Mouse (Mus musculus) cerebellum, adult 11 months (tissue): ENCODE results near the gene Pde2a.

Experiments
- DNase-seq: peaks from one replicate; pipeline ENCODE4 v3.0.0; 2022

Gene Pde2a

DNA sequence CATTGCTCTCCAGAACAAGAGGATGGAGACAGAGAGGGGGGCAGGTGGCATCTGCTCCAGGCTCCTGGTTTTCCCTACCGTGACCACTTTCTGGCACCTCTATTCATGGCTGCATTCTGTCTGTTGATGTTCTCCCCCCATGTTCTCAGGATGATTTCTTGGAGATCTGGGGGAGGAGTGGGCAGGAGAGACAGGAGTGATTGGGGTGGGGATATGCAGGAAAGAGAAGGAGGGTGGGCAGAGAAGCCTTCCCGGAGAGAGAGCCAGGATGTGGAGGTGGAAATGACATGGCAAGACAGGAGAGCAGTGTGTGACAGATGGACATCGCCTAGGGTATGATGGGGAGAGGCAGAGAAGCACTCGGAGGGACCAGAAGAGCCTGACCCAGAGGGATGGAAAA, 55.0 kb downstream of the Pde2a start:
- DNase-seq: no peak

DNA sequence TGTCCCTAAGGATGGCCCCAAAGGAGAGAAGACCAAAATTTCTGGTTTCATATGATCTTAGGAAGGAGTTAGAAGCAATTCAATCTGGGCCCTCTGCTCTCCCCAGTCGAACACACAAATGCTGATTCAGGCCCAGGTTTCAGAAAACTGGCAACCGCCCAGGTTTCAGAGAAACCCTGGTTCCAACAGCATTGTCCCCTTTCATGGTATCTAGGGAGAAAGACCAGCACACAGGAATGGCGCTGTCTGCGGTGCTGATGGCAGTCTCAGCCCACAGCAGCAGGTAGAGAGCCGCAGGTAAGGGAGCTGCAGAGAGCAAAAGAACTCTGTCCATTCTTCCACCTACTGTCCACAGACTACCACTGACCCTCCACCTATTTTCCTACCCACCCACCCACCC, 55.7 kb downstream of the Pde2a start:
- DNase-seq: no peak

DNA sequence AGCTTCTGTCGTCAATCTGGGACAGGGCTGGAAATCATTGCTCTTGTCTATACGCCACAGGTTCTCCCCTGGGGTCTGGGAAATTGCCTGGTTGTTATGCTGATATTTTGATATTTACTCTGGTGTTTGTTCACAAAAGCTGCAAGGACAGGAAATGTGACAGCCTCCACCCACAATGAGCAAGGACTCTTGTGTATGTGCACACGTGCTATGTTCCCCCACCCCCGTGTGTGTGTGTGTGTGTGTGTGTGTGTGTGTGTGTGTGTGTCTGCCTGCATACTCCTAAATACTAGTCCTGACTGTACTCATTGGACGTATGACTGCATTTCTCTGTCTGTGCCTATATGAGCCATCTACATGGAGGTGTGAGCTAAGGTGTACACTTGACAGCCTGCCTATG, 56.6 kb downstream of the Pde2a start:
- no peak for DNase-seq

DNA sequence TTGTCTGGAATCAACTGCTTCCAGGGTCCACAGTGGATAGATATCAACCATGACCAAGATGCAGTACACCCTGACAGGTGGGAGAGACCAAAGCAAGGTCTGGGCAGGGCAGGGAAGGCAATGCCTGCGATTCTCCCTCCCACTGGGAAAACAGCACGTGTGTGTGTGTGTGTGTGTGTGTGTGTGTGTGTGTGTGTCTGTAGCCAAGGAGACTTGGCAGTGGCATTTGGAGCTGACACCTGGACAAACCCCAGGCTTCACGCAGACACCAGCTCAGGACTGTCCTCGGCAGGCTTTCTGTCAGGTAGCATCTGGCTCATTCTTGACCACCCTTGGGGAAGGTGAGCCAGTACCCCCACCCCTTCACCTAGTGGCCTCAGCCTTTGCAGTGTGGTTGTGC, 58.4 kb downstream of the Pde2a start:
- no peak for DNase-seq

DNA sequence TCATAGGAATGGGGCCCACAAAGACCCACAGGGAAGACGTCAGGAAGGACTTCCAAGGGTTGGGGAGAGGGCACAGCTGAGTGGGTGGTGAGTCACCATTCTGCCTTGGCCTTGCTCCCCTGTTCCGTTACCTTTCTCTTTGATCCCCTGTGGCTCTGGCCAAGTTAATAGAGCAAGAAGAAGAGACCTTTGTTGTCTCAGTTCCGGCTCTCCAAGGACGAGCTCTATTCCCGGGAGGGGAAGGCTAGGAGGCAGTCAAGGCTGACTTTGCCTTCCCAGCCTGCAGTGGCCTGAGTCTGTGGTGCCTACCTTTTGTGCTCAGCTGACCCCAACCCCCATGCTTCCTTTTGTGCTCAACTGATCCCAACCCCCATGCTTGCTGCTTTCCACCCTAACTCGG, 59.2 kb downstream of the Pde2a start:
- DNase-seq: no peak

DNA sequence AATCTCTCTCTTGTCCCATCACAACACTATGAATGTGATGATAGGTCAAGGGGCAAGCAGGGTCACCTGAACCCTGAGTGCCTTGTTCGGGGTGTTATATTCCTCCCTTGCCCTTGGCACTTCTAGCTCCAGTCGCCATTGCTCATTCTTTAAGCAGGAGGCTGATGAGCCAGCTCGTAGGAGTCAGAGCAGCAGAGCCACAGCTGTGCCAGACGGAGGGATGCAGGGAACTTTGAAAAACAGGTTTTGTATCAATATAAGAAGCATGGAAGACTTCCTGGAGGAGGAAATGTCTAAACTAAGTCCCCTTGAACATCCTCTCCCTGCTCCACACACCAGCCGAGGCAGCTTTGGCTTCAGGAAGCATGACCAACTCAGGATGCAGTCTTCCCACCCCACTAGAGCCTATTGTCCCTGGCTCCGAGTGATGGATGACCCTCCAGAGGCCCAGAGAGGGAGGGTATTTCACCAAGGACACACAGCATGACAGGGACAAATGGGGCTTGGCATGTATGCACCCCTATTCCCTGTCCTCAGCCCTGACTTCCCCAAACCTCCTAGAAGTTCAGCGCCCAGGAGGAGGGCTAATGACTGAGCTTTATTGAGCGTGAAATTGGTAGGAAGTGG, 60.5 kb downstream of the Pde2a start:
- DNase-seq: no peak

DNA sequence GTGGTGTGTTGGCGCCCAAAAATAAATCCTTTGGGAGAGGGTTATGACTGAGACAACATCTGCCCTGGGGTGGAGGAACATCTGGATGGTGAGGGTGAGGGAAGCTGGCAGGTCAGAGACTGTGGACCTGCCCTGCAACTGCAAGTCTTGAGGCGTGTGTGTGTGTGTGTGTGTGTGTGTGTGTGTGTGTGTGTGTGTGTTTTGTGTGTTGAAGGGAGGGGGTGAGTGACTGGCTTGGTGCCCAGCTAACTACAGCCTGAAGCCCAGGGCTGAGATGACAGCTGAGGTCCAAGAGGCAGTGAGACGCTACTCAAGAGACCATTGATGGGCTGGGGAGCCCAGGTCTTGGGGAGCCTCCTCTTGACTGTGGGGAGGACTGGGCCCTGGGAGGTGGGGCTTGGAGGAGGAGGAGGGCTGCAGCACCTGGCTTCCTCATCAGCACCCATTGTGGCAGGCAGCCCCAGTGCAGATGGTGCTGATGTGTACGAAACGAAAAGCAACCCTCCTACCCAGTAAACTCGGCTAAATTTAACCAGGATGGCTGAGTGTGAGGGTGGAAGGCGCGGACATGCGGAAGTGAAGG, 61.1 kb downstream of the Pde2a start:
- DNase-seq: no peak

DNA sequence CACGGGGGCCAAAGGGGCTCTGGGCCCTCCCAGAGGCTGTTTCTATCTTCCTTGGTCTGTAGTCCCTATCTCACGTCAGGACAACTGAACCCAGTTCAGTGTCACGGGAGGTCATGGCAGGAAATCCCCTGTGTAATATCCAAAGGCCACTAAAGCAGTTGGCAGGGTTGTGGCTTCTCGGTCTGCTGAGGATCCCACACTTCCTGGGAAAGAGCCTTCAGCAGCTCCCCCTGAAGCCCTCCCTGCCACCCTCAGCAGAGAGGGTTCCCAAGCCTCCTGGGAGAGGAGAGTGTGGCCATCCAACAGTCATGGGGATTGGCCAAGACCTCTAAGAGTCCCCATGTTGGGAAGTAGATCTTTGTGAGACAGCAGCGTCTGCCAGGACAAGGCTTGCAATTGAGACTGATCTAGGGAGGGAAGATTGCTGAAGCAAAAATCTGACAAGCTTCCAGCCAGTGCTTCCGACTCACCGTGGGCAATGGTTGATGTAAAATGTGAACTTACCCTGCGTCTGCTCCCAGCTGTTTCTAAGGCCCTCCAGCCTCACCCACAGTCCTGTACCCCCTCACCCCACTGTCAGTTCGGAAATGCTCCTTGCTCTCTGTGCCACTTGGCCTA, 62.1 kb downstream of the Pde2a start:
- DNase-seq: no peak

DNA sequence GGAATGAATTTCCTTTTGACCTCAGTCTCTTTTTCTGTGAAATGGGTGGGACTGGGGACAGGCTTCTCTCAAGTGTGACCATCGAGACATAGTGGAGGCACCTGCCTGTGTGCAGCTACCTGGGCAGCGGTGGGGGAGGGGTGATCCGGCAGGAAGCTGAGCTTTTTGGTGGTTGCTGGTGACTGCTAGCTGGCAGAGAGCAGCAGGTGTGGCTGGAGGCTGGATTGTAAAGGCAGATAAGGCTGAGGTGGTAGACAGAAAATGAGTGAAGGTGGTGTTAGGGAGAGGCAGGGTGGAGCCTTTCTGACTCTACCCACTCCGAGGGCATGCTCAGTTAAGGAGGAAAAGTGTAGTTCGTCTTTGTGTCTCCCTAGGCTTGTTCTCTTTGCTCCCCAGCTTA, 65.6 kb downstream of the Pde2a start:
- no peak for DNase-seq

DNA sequence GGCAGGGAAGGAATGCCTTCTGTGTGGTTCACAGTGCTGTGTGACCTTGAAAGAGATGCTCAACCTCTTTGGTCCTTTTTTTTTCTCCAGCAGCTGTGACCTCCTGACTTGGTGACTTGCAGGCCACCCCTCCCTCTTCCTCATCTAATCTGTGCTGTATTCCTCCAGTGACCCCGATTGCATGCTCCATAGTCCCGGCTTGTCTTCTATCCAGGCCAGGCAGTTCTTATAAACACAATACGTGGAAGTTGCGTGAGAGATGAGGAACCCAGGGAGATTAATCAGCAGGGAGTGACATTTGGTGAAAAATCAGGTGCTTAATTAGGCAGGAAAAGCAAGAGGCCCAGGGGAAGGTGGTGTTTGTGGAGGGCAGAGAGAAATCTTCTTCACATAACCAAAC, 69.5 kb downstream of the Pde2a start:
- no peak for DNase-seq

DNA sequence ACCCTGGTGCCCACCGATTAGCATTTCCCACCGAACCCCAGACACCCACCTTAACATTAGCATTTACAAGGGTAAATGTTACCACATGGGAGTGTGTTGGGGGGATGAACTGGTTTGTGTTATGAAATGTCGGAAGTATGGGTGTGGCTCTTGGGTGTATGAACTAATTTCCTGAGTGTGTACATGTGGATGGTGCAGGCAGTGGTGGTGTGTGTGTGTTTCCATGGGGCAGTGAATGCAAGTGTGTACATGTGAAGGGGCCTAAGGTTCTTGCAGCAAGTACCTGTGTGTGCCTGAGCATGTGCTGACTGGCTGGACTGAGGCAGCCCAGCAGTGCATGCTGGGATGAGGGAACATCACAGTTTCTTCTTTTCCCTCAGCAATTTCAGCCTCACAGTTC, 76.9 kb downstream of the Pde2a start:
- DNase-seq: no peak

DNA sequence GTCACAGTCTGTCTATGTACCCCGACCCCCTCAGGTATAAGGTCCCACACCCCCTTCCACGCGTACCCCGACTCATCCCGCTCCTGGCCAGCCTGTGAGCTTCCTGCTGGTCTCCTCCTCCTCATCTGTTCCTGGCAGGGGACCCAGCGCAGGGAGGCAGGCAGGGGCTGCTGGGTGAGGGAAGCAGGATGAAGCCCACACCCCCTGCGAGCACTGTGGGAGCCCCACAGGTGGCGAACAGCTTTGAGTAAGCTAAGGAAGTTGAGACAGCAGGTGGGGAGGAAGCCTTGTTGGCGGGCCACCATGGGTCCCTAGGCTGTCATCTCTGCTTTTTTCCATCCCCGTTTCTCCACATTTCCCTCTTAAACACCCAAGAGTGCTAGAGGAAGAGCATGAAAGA, 77.8 kb downstream of the Pde2a start:
- DNase-seq: no peak

DNA sequence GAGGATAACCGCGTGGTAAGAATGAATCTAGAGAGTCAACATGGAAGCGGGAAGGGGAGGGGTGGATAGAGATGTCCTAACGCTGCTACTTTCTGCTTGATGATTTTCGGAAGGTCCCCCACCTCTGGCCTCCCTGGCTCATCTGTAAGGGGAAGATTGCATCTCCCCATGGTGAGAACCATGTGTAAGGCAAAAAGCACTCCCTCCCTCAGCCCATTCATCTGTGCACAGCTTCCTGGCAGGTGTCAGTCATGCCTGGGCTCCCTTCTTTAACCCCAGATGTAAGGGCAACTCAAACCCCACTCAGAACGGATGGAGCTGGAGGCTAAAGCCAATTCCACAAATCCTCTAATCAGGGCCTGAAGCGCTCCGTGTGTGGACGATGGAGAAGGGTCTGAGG, 78.2 kb downstream of the Pde2a start:
- no peak for DNase-seq

DNA sequence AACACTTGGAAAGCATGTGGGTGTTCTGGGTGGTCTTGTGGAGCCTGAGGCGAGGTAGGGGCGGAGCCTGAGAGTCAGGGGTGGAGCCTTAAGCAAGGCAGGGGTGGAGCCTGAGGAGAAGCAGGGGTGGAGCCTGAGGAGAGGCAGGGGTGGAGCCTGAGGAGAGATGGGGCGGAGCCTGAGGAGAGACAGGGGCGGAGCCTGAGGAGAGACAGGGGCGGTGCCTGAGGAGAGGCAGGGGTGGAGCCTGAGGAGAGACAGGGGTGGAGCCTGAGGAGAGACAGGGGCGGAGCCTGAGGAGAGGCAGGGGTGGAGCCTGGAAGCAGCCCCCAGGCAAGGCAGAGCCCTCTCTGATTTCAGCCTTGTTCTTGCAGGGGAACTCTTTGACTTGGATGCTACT, 79.7 kb downstream of the Pde2a start:
- DNase-seq: no peak

DNA sequence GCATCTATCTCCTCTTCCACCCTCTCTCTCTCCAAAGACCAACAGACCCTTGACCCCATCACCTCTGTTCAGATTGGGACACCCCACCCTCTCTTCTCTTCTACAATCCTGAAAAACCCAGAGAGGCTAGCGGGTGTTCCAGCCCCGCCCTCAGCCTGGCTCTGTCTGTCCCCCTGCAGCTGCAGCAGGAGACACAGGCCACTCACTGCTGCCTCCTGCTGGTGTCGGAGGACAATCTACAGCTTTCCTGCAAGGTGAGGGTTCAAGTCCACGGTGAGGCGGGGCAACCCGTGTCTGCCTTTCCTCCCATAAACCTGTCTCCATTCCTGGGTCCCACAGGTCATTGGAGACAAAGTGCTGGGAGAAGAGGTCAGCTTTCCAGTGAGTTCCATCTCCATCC, 80.2 kb downstream of the Pde2a start:
- DNase-seq: no peak

DNA sequence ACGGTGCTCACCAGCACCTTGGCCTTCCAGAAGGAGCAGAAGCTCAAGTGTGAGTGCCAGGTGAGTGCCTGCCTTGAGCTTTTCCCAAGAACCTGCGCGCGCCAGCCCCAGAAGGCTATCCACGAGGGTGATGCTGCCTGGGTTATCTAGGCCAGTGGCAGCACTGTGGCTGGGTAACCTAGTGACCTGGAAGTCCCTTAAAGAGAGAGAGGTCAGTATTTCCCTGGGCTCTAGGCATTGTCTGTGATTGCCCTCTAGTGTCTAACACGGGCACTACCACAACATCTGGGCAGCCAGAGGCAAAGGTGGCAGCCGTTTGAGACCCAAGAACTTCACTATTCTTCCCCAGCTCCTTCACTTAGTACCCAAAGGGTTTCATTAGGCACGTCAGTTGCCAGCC, 81.9 kb downstream of the Pde2a start:
- peak; percentile 11 for DNase-seq

DNA sequence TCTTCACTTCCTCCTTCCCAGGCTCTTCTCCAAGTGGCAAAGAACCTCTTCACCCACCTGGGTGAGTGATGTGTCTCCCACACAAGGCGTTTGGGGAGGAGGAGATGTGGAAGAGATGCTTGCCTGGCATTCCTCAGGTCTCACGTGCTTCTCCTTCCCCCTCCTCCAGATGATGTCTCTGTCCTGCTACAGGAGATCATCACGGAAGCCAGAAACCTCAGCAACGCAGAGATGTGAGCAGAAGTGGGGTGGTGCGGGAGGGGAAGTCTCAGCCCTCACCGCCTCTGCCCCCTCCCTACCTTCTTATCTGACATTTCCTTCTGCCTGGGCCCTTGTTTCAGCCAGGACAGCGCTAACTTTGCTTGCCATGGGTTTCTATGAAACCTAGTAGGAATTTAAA, 82.3 kb downstream of the Pde2a start:
- DNase-seq: no peak

DNA sequence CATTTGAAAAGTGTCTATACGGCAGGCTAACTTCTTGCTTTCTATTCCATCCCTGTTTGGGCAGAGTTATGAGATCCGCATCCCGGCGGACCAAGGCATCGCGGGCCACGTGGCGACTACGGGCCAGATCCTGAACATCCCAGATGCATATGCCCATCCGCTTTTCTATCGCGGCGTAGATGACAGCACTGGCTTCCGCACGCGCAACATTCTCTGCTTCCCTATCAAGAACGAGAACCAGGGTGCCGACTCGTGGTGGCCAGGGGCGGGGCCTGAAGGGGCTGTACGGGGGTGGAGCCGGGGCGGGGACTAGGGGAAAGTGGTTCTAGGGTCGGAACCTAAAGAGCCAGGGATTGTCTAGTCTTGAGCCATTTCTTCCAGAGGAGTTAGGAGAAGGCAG, 83.0 kb downstream of the Pde2a start:
- DNase-seq: no peak

DNA sequence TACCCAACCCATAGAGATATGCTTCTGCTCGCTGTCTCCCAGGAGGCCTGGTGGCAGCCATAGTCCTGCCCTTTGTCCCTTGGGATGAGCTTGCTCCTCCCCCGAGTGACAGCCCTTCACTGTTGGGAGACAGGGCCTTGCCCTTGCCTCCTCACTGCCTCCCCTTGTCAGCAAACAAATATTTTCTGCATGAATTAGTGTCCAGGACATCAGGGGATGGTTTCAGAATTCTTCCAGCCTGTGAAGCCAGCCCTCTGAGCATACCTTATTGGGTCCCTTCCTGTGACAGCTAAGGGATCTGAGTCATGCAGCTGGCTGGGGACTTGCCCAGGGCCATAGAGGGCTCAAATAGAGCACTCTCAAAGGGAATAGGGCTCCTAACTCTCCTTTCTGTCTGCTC, 87.7 kb downstream of the Pde2a start:
- DNase-seq: no peak

DNA sequence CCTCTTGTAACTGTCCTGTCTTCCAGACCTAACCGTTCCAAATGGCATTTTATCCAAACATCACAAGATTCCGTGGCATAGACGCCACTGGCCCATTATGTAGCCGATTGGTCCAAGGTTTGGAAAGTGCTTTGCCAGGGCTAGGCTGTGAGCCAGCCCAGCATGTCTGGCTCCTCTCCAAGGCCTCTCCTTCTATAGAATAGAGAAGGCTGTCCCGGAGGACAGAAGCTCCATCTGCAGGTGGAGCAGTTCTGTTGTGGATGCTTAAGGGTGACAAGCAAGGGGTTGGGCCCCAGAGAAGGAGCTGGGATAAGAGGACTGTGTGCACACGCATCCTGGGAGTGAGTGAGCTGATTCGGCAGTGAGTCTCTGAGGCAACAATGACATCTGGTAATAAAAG, 92.2 kb downstream of the Pde2a start:
- DNase-seq: peak; percentile 28

DNA sequence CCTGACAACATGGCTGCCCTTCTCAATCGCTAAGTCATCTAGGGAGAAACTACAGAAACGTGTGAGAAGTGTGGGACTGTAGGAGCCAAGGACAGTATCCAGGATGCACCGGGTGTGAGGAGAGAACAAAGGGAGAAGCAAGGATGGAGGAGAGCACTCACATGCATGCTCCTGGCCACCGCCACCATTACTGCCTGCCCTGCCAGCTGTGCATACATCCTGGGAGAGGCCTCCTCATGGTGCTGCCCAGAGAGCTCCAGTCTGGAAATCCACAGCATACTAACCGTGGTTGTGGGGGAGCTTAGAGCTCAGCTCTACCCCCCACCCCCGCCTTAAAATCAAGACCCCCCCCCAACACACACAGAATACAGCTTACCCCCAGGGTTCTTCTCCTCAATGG, 93.3 kb downstream of the Pde2a start:
- no peak for DNase-seq

DNA sequence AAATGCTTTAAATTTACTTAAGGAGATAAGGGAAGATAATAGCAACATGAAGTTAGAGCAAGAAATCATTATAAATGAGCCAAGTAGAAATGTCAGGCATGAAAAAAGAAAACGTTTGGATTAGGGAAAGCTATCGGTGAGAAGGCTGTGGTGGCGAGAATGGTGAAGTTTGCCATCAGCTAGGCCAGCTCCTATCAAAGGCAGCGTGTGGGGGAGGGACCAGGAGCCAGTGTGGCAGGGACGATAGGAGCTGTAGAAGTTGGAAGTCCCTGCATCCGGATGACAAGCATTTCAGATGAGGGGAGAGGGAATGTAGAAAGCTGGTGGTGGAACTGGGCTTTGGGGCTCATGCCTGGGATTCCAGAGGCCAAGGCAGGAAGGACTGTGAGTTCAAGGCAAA, 93.8 kb downstream of the Pde2a start:
- no peak for DNase-seq

DNA sequence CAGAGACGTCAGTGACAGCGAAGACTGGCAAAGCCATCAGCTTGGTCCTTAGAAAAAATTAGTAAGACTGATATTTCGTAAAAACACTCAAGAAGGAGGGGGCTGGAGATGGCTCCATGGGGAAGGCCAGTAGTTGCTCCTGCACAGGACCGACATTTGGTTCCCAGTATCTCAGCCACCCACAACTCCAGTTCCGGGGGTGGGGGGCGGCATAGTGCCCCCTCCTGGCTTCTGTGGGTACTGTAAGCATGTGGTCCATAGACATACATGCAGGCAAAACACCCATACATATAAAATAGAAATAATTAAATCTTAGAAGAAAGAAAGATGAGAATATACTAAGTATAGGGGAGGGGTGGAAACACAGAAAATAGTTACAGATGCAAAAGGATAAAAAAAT, 95.0 kb downstream of the Pde2a start:
- DNase-seq: no peak

DNA sequence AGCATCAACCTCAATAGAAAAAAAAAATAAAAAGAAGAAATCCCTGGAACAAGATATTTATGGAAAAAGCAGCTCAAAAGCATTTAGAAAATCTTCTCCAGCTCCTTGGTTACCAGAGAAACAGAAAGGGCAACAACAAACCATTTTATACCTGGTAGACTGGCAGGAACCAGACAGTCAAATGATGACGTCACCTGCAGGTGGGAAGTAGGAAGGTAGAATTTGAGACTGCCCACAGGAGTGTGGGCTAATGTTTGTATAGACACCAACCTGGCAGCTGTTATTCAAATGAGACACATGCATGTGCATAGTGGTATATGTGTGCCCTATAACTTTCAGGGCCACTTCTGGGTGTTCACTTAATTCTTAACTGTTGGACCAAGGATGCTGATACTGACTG, 100.2 kb downstream of the Pde2a start:
- DNase-seq: no peak

DNA sequence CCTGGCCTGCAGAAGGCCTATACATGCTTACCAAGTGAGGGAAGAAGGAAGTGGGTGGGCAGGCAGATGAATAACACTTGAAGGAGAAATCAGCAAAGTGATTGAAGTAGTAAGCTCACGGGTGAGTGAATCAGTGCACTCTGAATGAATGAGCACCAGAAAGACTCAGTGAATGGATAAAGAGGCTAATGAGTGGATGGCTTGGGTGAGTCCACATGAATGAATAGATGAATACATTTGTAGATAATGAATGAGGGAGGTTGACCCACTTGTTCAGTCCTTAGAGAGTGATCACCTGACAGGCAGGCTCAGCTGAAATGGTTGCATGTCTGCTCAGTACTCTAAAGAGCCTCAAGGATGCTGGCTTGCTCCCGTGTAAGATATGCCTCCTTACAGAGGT, 101.7 kb downstream of the Pde2a start:
- no peak for DNase-seq
